Mouse (Mus musculus) adipose tissue, adult 10 weeks (tissue): ENCODE results near the gene Pet2. TPM values are rescaled to one million over a fixed set of nuclear protein-coding genes. Genes with fewer than 3 reads are reported as not detected.

Source experiments
- polyA plus RNA-seq: library from polyadenylated mRNA; stranded (reverse); fragments of 350-450 nt; fragmentation: Illumina TruSeq; extraction: RNeasy Lipid Tissue Mini Kit (QIAGEN cat#74804); gene quantifications from one replicate; pipeline ENCODE4 v1.2.3, GENCODE M21; 2014; ENCODE audit warnings: low read depth, low replicate concordance

Gene Pet2
- not detected for polyA plus RNA-seq

DNA sequence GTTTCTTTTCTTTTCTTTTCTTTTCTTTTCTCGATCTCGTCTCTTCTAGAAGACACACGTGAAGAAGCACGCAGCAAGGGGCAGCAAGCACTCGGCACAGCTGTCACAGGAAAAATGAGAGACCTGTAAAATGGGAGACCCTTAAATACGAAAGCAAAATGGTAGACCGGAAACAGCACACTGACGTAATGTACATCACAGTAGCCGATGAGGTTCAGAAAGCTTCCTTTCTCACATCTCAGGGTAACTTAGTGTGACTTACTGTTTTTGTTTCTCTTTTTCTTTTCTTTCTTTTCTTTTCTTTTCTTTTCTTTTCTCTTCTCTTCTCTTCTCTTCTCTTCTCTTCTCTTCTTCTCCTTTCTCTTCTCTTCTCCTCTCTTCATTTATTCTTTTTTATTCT lies at the start of gene Pet2:
Gene Pet2, minus strand, starts transcription at position 101 of the 400 bp plus-strand sequence.

